Mouse (Mus musculus): ENCODE measurements around the gene Plekha8.

DNA sequence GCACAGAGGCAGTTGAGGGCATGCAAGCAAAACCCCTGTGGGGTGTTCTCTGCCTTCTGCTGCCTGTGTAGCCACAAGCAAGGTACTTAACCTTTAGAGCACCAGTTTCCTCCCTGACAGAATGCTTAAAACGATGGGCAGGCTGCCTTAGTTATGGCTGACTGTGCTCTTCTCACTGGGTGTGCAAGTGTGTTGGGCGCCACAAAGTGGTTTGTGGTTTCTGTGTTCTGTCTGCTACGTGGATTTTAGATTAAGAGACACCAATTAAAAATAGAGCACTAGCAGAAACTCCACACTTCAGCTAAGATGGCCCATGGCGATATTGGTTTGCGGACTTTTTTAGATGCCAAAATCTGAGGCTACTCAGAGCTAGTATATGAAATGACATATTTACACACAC, 90.2 kb downstream of the Plekha8 start:
- TF ChIP-seq CTCF (IDR thresholded peaks at IDR 0.05; ENCODE audit: control insufficient read depth, insufficient read depth, low read length) (no peak), POLR2A (IDR thresholded peaks at IDR 0.05; ENCODE audit: borderline replicate concordance, control insufficient read depth, low read depth, low read length) (no peak)

Measured in bone marrow, adult 2 months (tissue).